Mouse (Mus musculus) MEL (cell line): ENCODE measurements at regions not wholly inside any gene's neighbourhood (a gene's known extent, or its start where the extent isn't known, plus 50 kb on each side); places are given as distances from the start of the nearest gene placed in this dataset.

Experiments used
- DNase-seq: peaks from one replicate; pipeline ENCODE4 v3.0.0; 2011; ENCODE audit warnings: low read depth, low spot score
- H3K27ac ChIP-seq: 2 replicates; pipeline ENCODE4 v1.5.1; 2012; ENCODE audit warnings: low read depth, mild to moderate bottlenecking, control low read depth, low read length, moderate library complexity; ENCODE audit not compliant: control insufficient read depth
- H3K27me3 ChIP-seq, 2 experiments: fragments of 150-350 bp in 1 of 2; sonication (generic) in 1 of 2; 2 replicates each; pipeline ENCODE4 v1.6.1; 2012; ENCODE audit warnings: low read length in 2 of 2, mild to moderate bottlenecking in 2 of 2, improper control_type of control experiment in 1 of 2, moderate library complexity in 1 of 2; ENCODE audit not compliant: insufficient read depth in 2 of 2, control insufficient read depth in 1 of 2
- H3K36me3 ChIP-seq, 2 experiments: 2 replicates each; pipeline ENCODE4 v1.6.1; 2012 to 2014; ENCODE audit warnings: low read length in 2 of 2, improper control_type of control experiment in 1 of 2, inconsistent platforms in 1 of 2, mild to moderate bottlenecking in 1 of 2; ENCODE audit not compliant: insufficient read depth in 2 of 2, control insufficient read depth in 1 of 2
- H3K4me1 ChIP-seq, 2 experiments: fragments of 150-350 bp in 1 of 2; sonication (generic) in 1 of 2; 2 replicates each; pipeline ENCODE4 v1.6.1; 2012; ENCODE audit warnings: low read length in 2 of 2, improper control_type of control experiment in 1 of 2, mild to moderate bottlenecking in 1 of 2; ENCODE audit not compliant: insufficient read depth in 2 of 2, control insufficient read depth in 1 of 2
- H3K4me3 ChIP-seq, 2 experiments: fragments of 150-350 bp in 1 of 2; sonication (generic) in 1 of 2; 2 replicates each; pipeline ENCODE4 v1.5.1; 2012; ENCODE audit warnings: low read depth in 2 of 2, low read length in 2 of 2, mild to moderate bottlenecking in 2 of 2, moderate library complexity in 2 of 2, control low read depth in 1 of 2, improper control_type of control experiment in 1 of 2; ENCODE audit not compliant: control insufficient read depth in 1 of 2, insufficient read depth in 1 of 2
- H3K79me2 ChIP-seq: 2 replicates; pipeline ENCODE4 v1.6.1; 2012; ENCODE audit warnings: mild to moderate bottlenecking, low read length, moderate library complexity; ENCODE audit not compliant: control insufficient read depth, poor library complexity, insufficient read depth
- H3K9ac ChIP-seq: 2 replicates; pipeline ENCODE4 v1.6.1; 2012; ENCODE audit warnings: low read depth, mild to moderate bottlenecking, control low read depth, low read length, moderate library complexity; ENCODE audit not compliant: control insufficient read depth, poor library complexity, severe bottlenecking
- H3K9me3 ChIP-seq: fragments of 150-350 bp; sonication (generic); replicated peaks from 2 replicates; pipeline ENCODE4 v1.6.1; 2012; ENCODE audit warnings: mild to moderate bottlenecking, low read length, improper control_type of control experiment, moderate library complexity; ENCODE audit not compliant: insufficient read depth
- BHLHE40 ChIP-seq: IDR thresholded peaks from 2 replicates; pipeline ENCODE4 v1.6.1; 2012; ENCODE audit warnings: low read depth, mild to moderate bottlenecking, inconsistent platforms, low read length, improper control_type of control experiment, borderline replicate concordance
- CHD1 ChIP-seq: IDR thresholded peaks from 2 replicates; pipeline ENCODE4 v1.6.1; 2012; ENCODE audit warnings: low read depth, mild to moderate bottlenecking, inconsistent platforms, low read length, improper control_type of control experiment
- CHD2 ChIP-seq: IDR thresholded peaks from 2 replicates; pipeline ENCODE4 v1.6.1; 2011; ENCODE audit warnings: low read length, improper control_type of control experiment
- ELF1 ChIP-seq: IDR thresholded peaks from 2 replicates; pipeline ENCODE4 v1.6.1; 2014; ENCODE audit warnings: low read depth, mild to moderate bottlenecking, inconsistent platforms, low read length, improper control_type of control experiment, moderate library complexity
- EP300 ChIP-seq, 2 experiments: IDR thresholded peaks; 2 replicates each; pipeline ENCODE4 v1.6.1; 2011; ENCODE audit warnings: improper control_type of control experiment in 2 of 2, low read length in 2 of 2, low read depth in 1 of 2, mild to moderate bottlenecking in 1 of 2
- GATA1 ChIP-seq: IDR thresholded peaks from 2 replicates; pipeline ENCODE4 v1.6.1; 2011; ENCODE audit warnings: low read depth, low read length, improper control_type of control experiment
- JUND ChIP-seq: IDR thresholded peaks from 2 replicates; pipeline ENCODE4 v1.6.1; 2011; ENCODE audit warnings: low read depth, mild to moderate bottlenecking, improper control_type of control experiment, low read length
- MEF2A ChIP-seq: IDR thresholded peaks from 2 replicates; pipeline ENCODE4 v1.6.1; 2014; ENCODE audit warnings: low read depth, mild to moderate bottlenecking, inconsistent platforms, low read length, improper control_type of control experiment; ENCODE audit not compliant: poor library complexity, insufficient replicate concordance, severe bottlenecking; ENCODE audit errors: extremely low read depth
- MXI1 ChIP-seq: IDR thresholded peaks from 2 replicates; pipeline ENCODE4 v1.6.1; 2011; ENCODE audit warnings: mild to moderate bottlenecking, low read depth, low read length, improper control_type of control experiment
- NELFE ChIP-seq: IDR thresholded peaks from 2 replicates; pipeline ENCODE4 v1.6.1; 2011; ENCODE audit warnings: low read depth, low read length, improper control_type of control experiment
- POLR2A ChIP-seq, 2 experiments: IDR thresholded peaks; 2 replicates each; pipeline ENCODE4 v1.6.1; 2011 to 2012; ENCODE audit warnings: low read length in 2 of 2, mild to moderate bottlenecking in 2 of 2, control low read depth in 1 of 2, improper control_type of control experiment in 1 of 2, low read depth in 1 of 2, moderate library complexity in 1 of 2; ENCODE audit not compliant: control insufficient read depth in 1 of 2, insufficient read depth in 1 of 2, poor library complexity in 1 of 2
- POLR2AphosphoS5 ChIP-seq: IDR thresholded peaks from 2 replicates; pipeline ENCODE4 v1.6.1; 2012; ENCODE audit warnings: low read depth, borderline replicate concordance, mild to moderate bottlenecking, inconsistent platforms, low read length, moderate library complexity, mixed read lengths
- RCOR1 ChIP-seq: IDR thresholded peaks from 2 replicates; pipeline ENCODE4 v1.6.1; 2012; ENCODE audit warnings: low read depth, mild to moderate bottlenecking, inconsistent platforms, low read length, improper control_type of control experiment
- SIN3A ChIP-seq: IDR thresholded peaks from 2 replicates; pipeline ENCODE4 v1.6.1; 2012; ENCODE audit warnings: low read length, improper control_type of control experiment, inconsistent platforms
- TAL1 ChIP-seq: IDR thresholded peaks from 2 replicates; pipeline ENCODE4 v1.6.1; 2012; ENCODE audit warnings: mild to moderate bottlenecking, inconsistent platforms, low read length, moderate library complexity, mixed read lengths
- TBP ChIP-seq: IDR thresholded peaks from 2 replicates; pipeline ENCODE4 v1.8.0; 2011; ENCODE audit warnings: low read depth, low read length, improper control_type of control experiment
- UBTF ChIP-seq: IDR thresholded peaks from 2 replicates; pipeline ENCODE4 v1.6.1; 2012; ENCODE audit warnings: low read depth, mild to moderate bottlenecking, inconsistent platforms, low read length, improper control_type of control experiment, moderate library complexity, borderline replicate concordance; ENCODE audit not compliant: insufficient read depth
- USF2 ChIP-seq, 2 experiments: IDR thresholded peaks; 2 replicates each; pipeline ENCODE4 v1.6.1; 2011 to 2012; ENCODE audit warnings: improper control_type of control experiment in 2 of 2, low read length in 2 of 2, borderline replicate concordance in 1 of 2, inconsistent platforms in 1 of 2, low read depth in 1 of 2, mild to moderate bottlenecking in 1 of 2; ENCODE audit not compliant: insufficient read depth in 1 of 2
- ZC3H11A ChIP-seq: IDR thresholded peaks from 2 replicates; pipeline ENCODE4 v1.6.1; 2012; ENCODE audit warnings: low read depth, mild to moderate bottlenecking, inconsistent platforms, low read length, improper control_type of control experiment
- ZKSCAN1 ChIP-seq: IDR thresholded peaks from 2 replicates; pipeline ENCODE4 v1.6.1; 2012; ENCODE audit warnings: low read depth, mild to moderate bottlenecking, inconsistent platforms, low read length, improper control_type of control experiment, moderate library complexity
- ZMIZ1 ChIP-seq: IDR thresholded peaks from 2 replicates; pipeline ENCODE4 v1.6.1; 2012; ENCODE audit warnings: low read depth, mild to moderate bottlenecking, inconsistent platforms, low read length, improper control_type of control experiment, moderate library complexity

- H3K9ac ChIP-seq: no peak overlapping the region
- no peaks in the 10 kb centered on the region for H3K4me1 ChIP-seq
- no peak for TF ChIP-seq MEF2A
- no peak for TF ChIP-seq MXI1
- TF ChIP-seq BHLHE40: no peak
- TF ChIP-seq USF2 (IDR thresholded peaks at IDR 0.05; ENCODE audit: borderline replicate concordance in 1 of 2, insufficient read depth in 1 of 2, low read depth in 1 of 2, low read length in 2 of 2): no peak
- TF ChIP-seq TBP: no peak
- no peak for TF ChIP-seq ZKSCAN1
- TF ChIP-seq ELF1: no peak
- TF ChIP-seq EP300 (IDR thresholded peaks at IDR 0.05; ENCODE audit: low read depth in 1 of 2, low read length in 2 of 2): no peak
- TF ChIP-seq UBTF: no peak
- no peak for TF ChIP-seq SIN3A
- TF ChIP-seq JUND: no peak
- TF ChIP-seq CHD2: no peak
- TF ChIP-seq ZC3H11A: no peak
- no peak for TF ChIP-seq POLR2AphosphoS5
- no peak for TF ChIP-seq GATA1
- no peak for TF ChIP-seq RCOR1
- no peak for TF ChIP-seq CHD1
- TF ChIP-seq NELFE: no peak
- no peak for TF ChIP-seq POLR2A (IDR thresholded peaks at IDR 0.05; ENCODE audit: control insufficient read depth in 1 of 2, insufficient read depth in 1 of 2, low read depth in 1 of 2, low read length in 2 of 2, poor library complexity in 1 of 2)
- TF ChIP-seq, all 39 proteins: peak for 0
Observed at GRCm38 (mm10) chr10:65324840-65325410, 1234.8 kb upstream of the Lrrtm3 start.

GRCm38 (mm10) chr10:65298263-65298662 lies 1208.2 kb upstream of the Lrrtm3 start:
- H3K27me3 ChIP-seq: no peaks in the 10 kb centered on the region
- no peak overlapping the region for H3K9ac ChIP-seq
- no peaks in the 10 kb centered on the region for H3K36me3 ChIP-seq
- no peak overlapping the region for H3K4me3 ChIP-seq
- no peaks in the 10 kb centered on the region for H3K79me2 ChIP-seq
- TF ChIP-seq TAL1 (no peak), ZMIZ1 (no peak)
- no peaks in the 10 kb centered on the region for H3K9me3 ChIP-seq
- no peaks in the 10 kb centered on the region for H3K4me1 ChIP-seq
- H3K27ac ChIP-seq: no peak overlapping the region
- DNase-seq: no peak

More at GRCm38 (mm10) chr10:65324840-65325410, 1234.8 kb upstream of the Lrrtm3 start:
- Histone ChIP-seq H3K27me3 (no peaks in the 10 kb centered on the region), H3K27ac (no peak overlapping the region), H3K79me2 (no peaks in the 10 kb centered on the region), H3K36me3 (no peaks in the 10 kb centered on the region), H3K9me3 (no peaks in the 10 kb centered on the region), H3K4me3 (no peak overlapping the region)
- DNase-seq: no peak
